25 mouse cellular contexts compared by ENCODE assay signal in genomic region chr5:43125774-43126536, GRCm38 (mm10).
"Had no signal": no experiment of that assay in that cellular context is flagged by ENCODE, and none has a peak within 500 bp of the region (broad histone marks: within the 10 kb centered on the region; RNA-seq: fewer than 3 reads in every experiment).

No protein-coding gene starts in this region.

- H3K27ac ChIP-seq: kidney, postnatal 0 days; layer of hippocampus, adult 2 months; left cerebral cortex, adult 2 months; limb, embryonic 12.5 days; limb, embryonic 15.5 days; liver, embryonic 14.5 days; midbrain, embryonic 10.5 days; neural tube, embryonic 12.5 days; stomach, embryonic 15.5 days had no signal

- H3K4me3 ChIP-seq: layer of hippocampus, adult 2 months; left cerebral cortex, adult 2 months; limb, embryonic 12.5 days; limb, embryonic 15.5 days; megakaryocyte, embryonic 14.5 days; midbrain, embryonic 10.5 days; neural tube, embryonic 12.5 days; stomach, embryonic 15.5 days had no signal

- H3K9ac ChIP-seq: limb, embryonic 12.5 days; limb, embryonic 15.5 days; liver, embryonic 14.5 days; liver, postnatal 0 days; lung, embryonic 14.5 days; neural tube, embryonic 12.5 days; stomach, embryonic 15.5 days had no signal

- H3K4me1 ChIP-seq: limb, embryonic 12.5 days; limb, embryonic 15.5 days; midbrain, embryonic 10.5 days; neural tube, embryonic 12.5 days; stomach, embryonic 15.5 days had no signal

- DNase-seq: kidney, adult 2 months; kidney, postnatal 25 days; layer of hippocampus, adult 9-11 months; left cerebral cortex, postnatal 4 days; liver, postnatal 0 days; lung, embryonic 14.5 days; lung, postnatal 4 days; midbrain, embryonic 14.5 days; retina, postnatal 1 day; right cerebral cortex, postnatal 25 days; spleen, adult 18-20 months; thymus, postnatal 25 days had no signal

- H3K36me3 ChIP-seq: limb, embryonic 12.5 days; limb, embryonic 15.5 days; midbrain, embryonic 10.5 days; neural tube, embryonic 12.5 days; stomach, embryonic 15.5 days had no signal

- ATAC-seq: intestine, postnatal 0 days; liver, postnatal 0 days; lung, postnatal 0 days had no signal

- H3K27me3 ChIP-seq: limb, embryonic 12.5 days; limb, embryonic 15.5 days; megakaryocyte, embryonic 14.5 days; neural tube, embryonic 12.5 days; stomach, embryonic 15.5 days had no signal

- H3K9me3 ChIP-seq: limb, embryonic 12.5 days; limb, embryonic 15.5 days; megakaryocyte, embryonic 14.5 days; midbrain, embryonic 10.5 days; neural tube, embryonic 12.5 days; stomach, embryonic 15.5 days had no signal

- H3K4me2 ChIP-seq: limb, embryonic 12.5 days; limb, embryonic 15.5 days; liver, embryonic 11.5 days; lung, embryonic 14.5 days; neural tube, embryonic 12.5 days; stomach, embryonic 15.5 days had no signal
